Mouse (Mus musculus) ES-E14 (cell line): ENCODE measurements around the gene Slc35e3. TPM values are rescaled to one million over a fixed set of nuclear protein-coding genes. Genes with fewer than 3 reads are reported as not detected.

ENCODE experiments used
- DNase-seq: peaks from one replicate; pipeline ENCODE4 v3.0.0-alpha.2; 2013; ENCODE audit warnings: low read depth, low spot score
- H3K27ac ChIP-seq: 2 replicates; pipeline ENCODE4 v1.5.1; 2012; ENCODE audit warnings: low read depth, mild to moderate bottlenecking, low read length, moderate library complexity, mixed read lengths; ENCODE audit not compliant: poor library complexity, insufficient read depth, severe bottlenecking
- H3K36me3 ChIP-seq: 2 replicates; pipeline ENCODE4 v1.6.1; 2012; ENCODE audit warnings: mild to moderate bottlenecking, low read length, moderate library complexity, mixed read lengths; ENCODE audit not compliant: control insufficient read depth, poor library complexity, insufficient read depth, severe bottlenecking
- H3K4me1 ChIP-seq, 2 experiments: fragments of 150-350 bp in 1 of 2; sonication (generic) in 1 of 2; 2 replicates each; pipeline ENCODE4 v1.6.1; 2012; ENCODE audit warnings: low read length in 2 of 2, mild to moderate bottlenecking in 1 of 2, mixed read lengths in 1 of 2; ENCODE audit not compliant: control insufficient read depth in 2 of 2, insufficient read depth in 2 of 2, poor library complexity in 1 of 2
- H3K4me3 ChIP-seq, 2 experiments: fragments of 150-350 bp in 1 of 2; sonication (generic) in 1 of 2; 2 replicates each; pipeline ENCODE4 v1.5.1; 2012; ENCODE audit warnings: low read length in 2 of 2, low read depth in 1 of 2, mild to moderate bottlenecking in 1 of 2, mixed read lengths in 1 of 2; ENCODE audit not compliant: insufficient read depth in 1 of 2, poor library complexity in 1 of 2, severe bottlenecking in 1 of 2
- H3K9ac ChIP-seq: 2 replicates; pipeline ENCODE4 v1.6.1; 2012; ENCODE audit warnings: low read depth, mild to moderate bottlenecking, low read length, mixed read lengths; ENCODE audit not compliant: poor library complexity, insufficient read depth, severe bottlenecking
- H3K9me3 ChIP-seq: fragments of 150-350 bp; sonication (generic); 2 replicates; pipeline ENCODE4 v1.6.1; 2012; ENCODE audit warnings: low read depth, mild to moderate bottlenecking, low read length; ENCODE audit not compliant: control insufficient read depth, insufficient read depth
- CHD2 ChIP-seq: IDR thresholded peaks from 2 replicates; pipeline ENCODE4 v1.6.1; 2014; ENCODE audit warnings: mild to moderate bottlenecking, low read depth, low read length, inconsistent platforms
- HCFC1 ChIP-seq: IDR thresholded peaks from 2 replicates; pipeline ENCODE4 v1.6.1; 2012; ENCODE audit warnings: low read length, inconsistent platforms, borderline replicate concordance; ENCODE audit not compliant: insufficient read depth
- MAFK ChIP-seq: IDR thresholded peaks from 2 replicates; pipeline ENCODE4 v1.6.1; 2014; ENCODE audit warnings: mild to moderate bottlenecking, low read depth, low read length, inconsistent platforms; ENCODE audit not compliant: insufficient read depth
- ZC3H11A ChIP-seq: IDR thresholded peaks from 2 replicates; pipeline ENCODE4 v1.6.1; 2012; ENCODE audit warnings: low read depth, mild to moderate bottlenecking, inconsistent platforms, low read length, borderline replicate concordance
- ZNF384 ChIP-seq: IDR thresholded peaks from 2 replicates; pipeline ENCODE4 v1.6.1; 2012; ENCODE audit warnings: low read depth, low read length, inconsistent platforms
- in situ Hi-C, 2 experiments: fragments of 600-800 bp; cut with MboI; formaldehyde crosslinking; loops; one replicate each; pipeline ENCODE4 v1.15.1; 2025; ENCODE audit warnings: low sequenced_read_pairs in 2 of 2, inconsistent platforms in 1 of 2; ENCODE audit not compliant: unreplicated experiment in 2 of 2
- total RNA-seq: library from RNA; depleted of rRNA; stranded (reverse); fragments of 300-350 nt; gene quantifications from 2 replicates; pipeline ENCODE4 v1.2.3, GENCODE M21; 2012

Slc35e3 gene
- total RNA-seq, 1 experiment, result 16.3 TPM

- no peak for DNase-seq
- no peak overlapping the region for H3K9ac ChIP-seq
- in situ Hi-C loops, result no loop called here
- peaks cover 43% of the 10 kb centered on the region for H3K36me3 ChIP-seq
- no peak overlapping the region for H3K27ac ChIP-seq
- no peak for TF ChIP-seq HCFC1
- TF ChIP-seq CHD2, result no peak
- no peak for TF ChIP-seq ZC3H11A
- TF ChIP-seq MAFK, result no peak
- no peak for TF ChIP-seq ZNF384
- no peaks in the 10 kb centered on the region for H3K9me3 ChIP-seq
- H3K4me3 ChIP-seq, result no peak overlapping the region
- peaks cover 0 to 2% of the 10 kb centered on the region in 2 experiments; a peak in 1 of 4 replicates for H3K4me1 ChIP-seq
Observed at GRCm38 (mm10) chr10:117695027-117695426, 51.1 kb downstream of the Slc35e3 start.

- H3K36me3 ChIP-seq, result peaks cover 41% of the 10 kb centered on the region
- no peak for TF ChIP-seq MAFK
- no peak for TF ChIP-seq CHD2
- TF ChIP-seq ZC3H11A, result no peak
- TF ChIP-seq HCFC1, result no peak
- TF ChIP-seq ZNF384, result no peak
- no peak overlapping the region for H3K9ac ChIP-seq
- no peak overlapping the region for H3K4me3 ChIP-seq
- H3K9me3 ChIP-seq, result no peaks in the 10 kb centered on the region
- peaks cover 0 to 2% of the 10 kb centered on the region in 2 experiments; a peak in 1 of 4 replicates for H3K4me1 ChIP-seq
- DNase-seq, result no peak
- in situ Hi-C loops, result no loop called here
- H3K27ac ChIP-seq, result no peak overlapping the region
Observed at GRCm38 (mm10) chr10:117694255-117694953, 51.8 kb downstream of the Slc35e3 start.

- Histone ChIP-seq H3K36me3 (peaks cover 44% of the 10 kb centered on the region), H3K27ac (peak overlapping the region; percentile 8; the same call in 1 of the 2 replicates), H3K9me3 (no peaks in the 10 kb centered on the region), H3K4me1 (peaks cover 0 to 2% of the 10 kb centered on the region in 2 experiments; a peak in 1 of 4 replicates), H3K9ac (no peak overlapping the region), H3K4me3 (no peak overlapping the region)
- no peak for DNase-seq
- in situ Hi-C loops, result no loop called here
- TF ChIP-seq ZC3H11A, result no peak
Observed at GRCm38 (mm10) chr10:117692953-117693352, 53.2 kb downstream of the Slc35e3 start.

GRCm38 (mm10) chr10:117692173-117692572 is 54.0 kb downstream of the Slc35e3 start:
- no peaks in the 10 kb centered on the region for H3K9me3 ChIP-seq
- no peak overlapping the region for H3K4me3 ChIP-seq
- no peak for DNase-seq
- no peaks in the 10 kb centered on the region for H3K4me1 ChIP-seq
- no peak overlapping the region for H3K9ac ChIP-seq
- H3K27ac ChIP-seq, result peak overlapping the region; percentile 26; the same call in 1 of the 2 replicates
- no peak for TF ChIP-seq HCFC1
- peaks cover 38% of the 10 kb centered on the region for H3K36me3 ChIP-seq
- in situ Hi-C loops, result no loop called here

- in situ Hi-C loops, result no loop called here
Observed at GRCm38 (mm10) chr10:117691389-117691968, 54.7 kb downstream of the Slc35e3 start.

More at GRCm38 (mm10) chr10:117691389-117691968, 54.7 kb downstream of the Slc35e3 start:
- no peaks in the 10 kb centered on the region for H3K9me3 ChIP-seq
- H3K4me3 ChIP-seq, result no peak overlapping the region
- DNase-seq, result no peak
- H3K9ac ChIP-seq, result no peak overlapping the region
- H3K36me3 ChIP-seq, result peaks cover 34% of the 10 kb centered on the region
- no peak overlapping the region for H3K27ac ChIP-seq
- no peak for TF ChIP-seq ZC3H11A
- TF ChIP-seq ZNF384, result no peak
- no peak for TF ChIP-seq CHD2
- TF ChIP-seq HCFC1, result no peak
- no peak for TF ChIP-seq MAFK
- H3K4me1 ChIP-seq, result no peaks in the 10 kb centered on the region
